Mouse (Mus musculus) urinary bladder, postnatal 10 days (tissue): ENCODE data around the gene Mrpl49.

Experiments used
- DNase-seq: peaks from one replicate; pipeline ENCODE4 v3.0.0; 2022; ENCODE audit warnings: low spot score

Mrpl49 gene

GRCm38 (mm10) chr19:6057313-6058096 is at the start of gene Mrpl49, which contains the start of gene Fau:
TSS of gene Mrpl49 (minus strand) at chr19:6057785.
TSS of gene Fau (plus strand) at chr19:6057844.
- DNase-seq, result peak; percentile 93

DNA sequence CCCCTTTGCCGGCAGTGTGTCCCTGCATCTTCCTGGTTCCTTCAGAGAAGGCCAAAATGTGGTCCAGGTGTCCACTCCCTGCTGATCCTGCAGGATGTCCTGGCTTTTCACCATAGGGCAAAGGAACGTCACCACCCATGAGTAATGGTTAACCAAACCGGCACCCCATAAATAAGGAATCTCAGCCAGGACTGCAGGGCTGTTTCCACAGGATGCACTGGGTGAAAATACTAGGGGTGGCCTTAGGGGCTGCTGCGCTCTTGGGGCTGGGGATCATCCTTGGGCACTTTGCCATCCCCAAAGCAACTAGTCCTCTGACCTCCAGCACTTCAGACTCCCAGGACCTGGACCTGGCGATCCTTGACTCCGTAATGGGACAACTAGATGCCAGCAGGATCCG is 48.0 kb upstream of the Mrpl49 start, which contains the start of gene Naaladl1:
Gene Naaladl1 (plus strand): TSS at position 197 of the 400 bp plus-strand sequence.
- DNase-seq, result no peak

DNA sequence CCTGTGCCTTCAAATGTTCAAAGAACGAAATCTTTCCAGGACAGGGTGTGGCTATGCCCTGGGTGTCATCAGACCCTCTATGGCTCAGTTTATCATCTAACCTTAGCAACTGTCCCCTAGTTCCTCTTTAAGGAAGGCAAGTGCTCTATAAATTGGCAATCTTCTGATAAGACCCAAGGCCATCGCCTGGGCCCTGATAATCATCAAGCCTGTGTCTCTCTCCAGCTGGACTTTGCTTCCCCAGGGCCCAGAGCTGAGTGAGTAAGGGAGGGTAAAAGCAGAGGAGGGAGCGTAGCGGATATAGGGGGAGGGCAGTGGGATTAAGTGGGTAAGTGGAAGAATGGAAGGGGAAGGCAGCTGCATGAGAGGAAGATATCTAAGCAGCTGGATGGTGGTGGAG is 46.9 kb upstream of the Mrpl49 start:
- no peak for DNase-seq

GRCm38 (mm10) chr19:6102169-6102853 is 44.7 kb upstream of the Mrpl49 start:
- no peak for DNase-seq

GRCm38 (mm10) chr19:6101186-6101585 is 43.6 kb upstream of the Mrpl49 start:
- DNase-seq, result no peak

GRCm38 (mm10) chr19:6097847-6098246 is 40.3 kb upstream of the Mrpl49 start:
- no peak for DNase-seq

GRCm38 (mm10) chr19:6094119-6094518 is 36.5 kb upstream of the Mrpl49 start, which contains the start of gene AC131692.1:
TSS of gene AC131692.1 (plus strand) at chr19:6094419.
- DNase-seq, result no peak

- no peak for DNase-seq
Observed at GRCm38 (mm10) chr19:6088841-6089240, 31.3 kb upstream of the Mrpl49 start.

- no peak for DNase-seq
Observed at GRCm38 (mm10) chr19:6085417-6085879, 27.9 kb upstream of the Mrpl49 start.

- peak; percentile 83 for DNase-seq
Observed at GRCm38 (mm10) chr19:6084478-6085248, 27.1 kb upstream of the Mrpl49 start, which contains the start of the genes Zfpl1 and Cdca5. TSS of gene Zfpl1 (minus strand) at chr19:6084956. TSS of gene Cdca5 (plus strand) at chr19:6084983.

DNA sequence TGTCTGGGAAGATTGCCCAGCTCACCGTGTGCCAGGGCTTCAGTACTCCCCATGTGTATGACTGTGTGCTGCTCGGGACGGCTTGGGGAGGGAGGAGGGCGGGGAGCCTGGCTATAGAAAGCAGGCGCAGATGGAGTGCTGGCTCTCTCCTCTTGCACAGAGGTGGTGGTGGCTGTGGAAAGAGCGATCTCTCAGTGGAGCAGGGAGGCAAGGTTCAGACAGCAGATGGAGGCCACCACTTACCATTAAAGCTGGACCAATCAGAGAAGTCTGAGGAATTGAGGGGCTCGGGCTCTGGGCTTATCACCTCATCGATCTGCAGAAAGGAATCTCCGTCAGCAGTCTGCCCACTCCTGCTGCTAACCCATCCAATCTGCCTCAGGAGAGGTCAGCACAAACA is 24.6 kb upstream of the Mrpl49 start, which contains the start of gene Gm28374:
Gene Gm28374 (minus strand): TSS at position 101 of the 400 bp plus-strand sequence.
- no peak for DNase-seq

DNA sequence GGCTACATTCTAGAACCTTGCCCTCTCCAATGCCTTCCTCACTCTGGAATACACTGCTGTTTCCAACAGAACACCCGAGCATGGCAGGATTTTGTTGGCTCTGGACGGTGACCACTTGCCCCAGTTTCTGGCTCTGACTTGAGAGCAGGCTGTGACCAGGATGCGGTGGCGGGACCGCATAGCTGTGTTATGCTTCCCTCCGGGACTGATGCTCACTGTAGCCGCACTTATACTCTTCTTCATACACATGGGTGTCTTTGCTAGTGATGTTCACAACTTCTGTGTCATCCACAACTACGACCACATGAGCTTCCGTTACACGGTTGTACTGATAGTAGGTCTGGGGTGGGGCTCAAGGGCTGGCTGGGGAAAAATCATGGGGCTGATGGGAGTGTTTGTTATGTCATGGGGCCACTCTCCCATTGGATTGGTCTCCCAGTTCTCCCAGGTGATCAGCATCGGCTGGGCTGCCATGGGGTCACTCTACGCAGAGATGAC is 22.4 kb upstream of the Mrpl49 start, which contains the start of gene Tmem262:
Gene Tmem262 (plus strand): TSS at position 51 of the 498 bp plus-strand sequence.
- no peak for DNase-seq

- peak; percentile 38 for DNase-seq
Observed at GRCm38 (mm10) chr19:6076564-6077393, 19.2 kb upstream of the Mrpl49 start, which contains the start of gene Vps51. TSS of gene Vps51 (minus strand) at chr19:6077231.

- no peak for DNase-seq
Observed at GRCm38 (mm10) chr19:6073889-6074288, 16.3 kb upstream of the Mrpl49 start.

DNA sequence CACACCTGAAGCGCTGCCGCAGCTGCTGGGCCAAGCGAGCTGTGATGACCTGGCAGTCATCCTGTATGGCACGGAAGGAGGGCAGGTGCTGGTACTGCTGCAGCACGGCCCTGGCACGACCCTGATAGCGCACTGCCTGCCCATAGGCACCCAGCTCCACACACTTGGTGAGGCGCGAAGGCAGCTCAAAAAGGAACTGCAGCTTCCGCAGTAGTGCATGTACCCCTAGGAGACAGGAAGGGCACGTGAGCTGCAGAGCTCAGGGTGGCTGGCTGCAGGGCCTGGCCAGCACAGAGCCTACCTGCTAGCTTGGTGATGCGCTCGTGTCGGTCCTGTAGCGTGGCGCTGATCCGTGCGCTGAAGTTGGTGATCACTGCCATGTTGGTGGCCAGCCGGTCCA is 13.7 kb upstream of the Mrpl49 start:
- no peak for DNase-seq

DNA sequence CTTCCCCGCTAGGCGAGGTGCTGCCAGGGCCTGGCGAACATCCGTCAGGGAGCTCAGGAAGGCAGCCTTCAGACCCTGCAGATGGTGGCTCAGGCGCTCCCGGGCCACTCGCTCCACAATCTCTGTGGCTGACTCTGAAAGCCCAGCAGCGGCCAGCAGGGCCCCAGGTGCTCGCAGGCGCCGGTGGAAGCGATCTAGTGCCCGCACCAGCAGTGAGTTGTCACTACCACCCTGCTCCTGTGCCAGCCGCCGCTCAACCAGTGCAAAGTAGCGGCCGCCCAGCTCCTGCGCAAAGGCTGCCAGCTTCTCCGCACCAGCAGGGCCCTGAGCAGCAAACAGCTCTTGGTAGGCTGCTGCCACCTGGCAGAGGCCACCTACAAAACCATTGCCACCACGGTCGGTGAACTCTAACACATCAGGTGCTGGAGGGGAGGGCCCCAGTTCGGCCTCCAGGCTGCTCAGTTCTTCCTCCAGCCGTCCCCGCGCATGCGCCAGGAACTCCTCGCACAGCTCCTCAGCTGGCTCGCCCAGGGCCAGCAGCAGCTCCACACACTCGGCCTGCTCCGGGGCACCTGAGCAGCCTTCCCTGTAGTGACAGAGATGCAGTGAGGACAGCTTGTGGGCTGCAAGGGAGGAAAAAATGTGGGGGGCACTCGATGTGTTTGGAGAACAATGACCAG is 13.1 kb upstream of the Mrpl49 start:
- no peak for DNase-seq

GRCm38 (mm10) chr19:6069851-6070250 is 12.3 kb upstream of the Mrpl49 start:
- no peak for DNase-seq

DNA sequence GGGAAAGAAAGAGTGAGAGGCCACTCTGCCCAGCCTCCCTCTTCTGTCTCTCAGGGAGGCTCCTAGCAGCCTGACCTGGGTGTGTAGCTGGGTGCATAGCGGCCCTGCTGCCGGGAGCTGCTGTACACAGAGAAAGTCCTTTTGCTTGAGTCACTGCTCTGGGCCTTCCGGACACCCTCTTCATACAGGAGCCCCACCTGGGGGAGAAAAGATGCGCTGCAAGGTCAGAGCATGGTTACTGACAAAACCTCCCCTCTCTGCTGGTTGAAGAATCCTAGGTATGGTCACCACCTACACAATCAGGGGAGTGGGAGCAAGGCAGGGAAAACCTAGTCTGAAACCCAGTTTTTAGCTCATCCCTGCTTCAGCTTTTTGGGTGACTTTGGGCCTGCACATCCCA is 11.4 kb upstream of the Mrpl49 start:
- no peak for DNase-seq

GRCm38 (mm10) chr19:6067724-6068415 is 10.3 kb upstream of the Mrpl49 start, which contains the start of gene Tm7sf2:
TSS of gene Tm7sf2 (minus strand) at chr19:6068373.
- peak; percentile 64 for DNase-seq
